Mouse (Mus musculus): ENCODE measurements around the gene Adam3. TPM values are rescaled to one million over a fixed set of nuclear protein-coding genes. Genes with fewer than 3 reads are reported as not detected.

Adam3 gene
- not detected in 2 replicates for total RNA-seq (2014; rRNA removed)
- 0.41 and 0.67 TPM in 2 replicates for polyA plus RNA-seq (2015; fragmentation: Nextera tagmentation; extraction: Ambion mirVana)

DNA sequence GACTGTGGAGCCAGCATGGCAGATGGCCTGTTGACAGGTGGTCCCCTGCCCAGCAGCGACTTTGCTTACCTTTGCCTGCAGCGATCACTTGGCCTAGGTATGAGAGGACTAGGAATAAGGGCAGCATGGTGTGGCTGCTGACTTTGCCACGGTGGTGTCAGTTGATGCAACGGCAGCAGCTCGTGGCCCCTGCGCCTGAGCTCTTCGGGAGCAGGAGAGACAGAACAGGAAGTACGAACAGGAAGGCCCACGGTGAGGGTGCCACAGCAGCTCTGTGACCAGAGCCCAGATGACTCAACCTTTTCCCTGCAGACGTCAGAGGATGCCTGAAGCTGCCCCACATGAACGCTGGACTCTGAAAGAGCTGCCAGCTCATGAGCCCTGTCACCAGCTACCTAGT, at the start of gene Adam3:
Adam3 (minus strand) TSS at position 223 of the 400 bp plus-strand sequence.
- Histone ChIP-seq H3K9ac (replicated peaks; ENCODE audit: low read length, poor library complexity, severe bottlenecking) (no peak within 1 kb of the TSS), H3K36me3 (ENCODE audit: insufficient read depth, low read length) (no peaks in the 10 kb centered on the region), H3K27ac (ENCODE audit: low read depth, low read length) (no peak within 1 kb of the TSS), H3K4me3 (ENCODE audit: low read depth, low read length) (no peak within 1 kb of the TSS), H3K27me3 (ENCODE audit: insufficient read depth, low read length) (no peaks in the 10 kb centered on the region), H3K9me3 (ENCODE audit: low read length) (no peaks in the 10 kb centered on the region), H3K4me1 (ENCODE audit: insufficient read depth, low read length) (no peaks in the 10 kb centered on the region), H3K4me2 (ENCODE audit: low read depth, low read length, poor library complexity, severe bottlenecking) (no peak within 1 kb of the TSS)
- ATAC-seq (ENCODE audit: low FRiP score) (no peak), DNase-seq (ENCODE audit: low spot score) (no peak)
- TF ChIP-seq CTCF (IDR thresholded peaks at IDR 0.05): no peak
- WGBS: 73% methylated on average over 11 of the region's 11 CpGs

DNA sequence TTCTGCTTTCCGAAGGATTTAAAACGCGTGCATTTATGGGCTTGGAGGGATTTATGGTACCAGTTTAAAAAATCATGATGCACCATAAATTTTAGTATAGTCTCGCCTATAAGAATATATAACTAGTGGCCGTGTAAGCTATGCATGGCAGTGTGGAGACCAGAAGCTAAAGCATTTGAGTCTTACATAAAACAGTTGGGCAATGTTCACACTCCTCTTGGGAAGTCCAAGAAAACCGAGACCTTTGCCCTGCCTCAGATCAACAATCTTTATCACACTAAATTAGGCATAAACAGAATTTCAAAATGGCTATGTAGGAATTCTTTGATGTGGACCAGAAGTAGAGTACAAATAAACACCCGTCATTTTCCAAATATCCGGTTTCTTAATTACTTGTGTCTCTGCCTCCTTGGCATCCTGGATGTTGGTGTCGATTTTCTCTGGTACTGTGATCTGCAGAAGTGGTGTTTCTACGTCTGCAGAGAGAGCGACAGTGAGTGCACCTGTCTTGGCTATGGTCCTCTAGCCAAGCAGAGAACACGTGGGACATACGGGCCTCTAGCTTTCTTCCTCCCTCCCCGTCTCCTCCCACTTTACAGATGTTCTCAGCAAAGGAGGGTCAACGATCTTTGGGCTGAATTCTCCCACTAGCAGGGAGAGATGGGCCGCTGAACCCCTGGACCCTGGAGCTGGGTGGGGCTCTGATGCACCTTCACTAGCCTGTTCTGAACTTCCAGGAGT, 596 bp downstream of the Adam3 start:
- no peaks in the 10 kb centered on the region for H3K9me3 ChIP-seq (ENCODE audit: low read length)
- H3K4me2 ChIP-seq (ENCODE audit: low read depth, low read length, poor library complexity, severe bottlenecking): no peak overlapping the region
- no peaks in the 10 kb centered on the region for H3K4me1 ChIP-seq (ENCODE audit: insufficient read depth, low read length)
- TF ChIP-seq CTCF (IDR thresholded peaks at IDR 0.05): no peak
- no peak for ATAC-seq (ENCODE audit: low FRiP score)
- no peak for DNase-seq (ENCODE audit: low spot score)
- no peak overlapping the region for H3K4me3 ChIP-seq (ENCODE audit: low read depth, low read length)
- no peak overlapping the region for H3K27ac ChIP-seq (ENCODE audit: low read depth, low read length)
- no peak overlapping the region for H3K9ac ChIP-seq (replicated peaks; ENCODE audit: low read length, poor library complexity, severe bottlenecking)
- no peaks in the 10 kb centered on the region for H3K36me3 ChIP-seq (ENCODE audit: insufficient read depth, low read length)
- H3K27me3 ChIP-seq (ENCODE audit: insufficient read depth, low read length): no peaks in the 10 kb centered on the region
- WGBS: 78% methylated on average over 16 of the region's 16 CpGs

Other genes with a start within 250 kb of the Adam3 start
- 0.52 and 0.77 TPM in 2 replicates for gene Adam5, start 98.5 kb upstream of the Adam3 start, total RNA-seq (2014; rRNA removed)
- 0.68 and 0.83 TPM in 2 replicates for gene Adam5, start 98.5 kb upstream of the Adam3 start, polyA plus RNA-seq (2015; fragmentation: Nextera tagmentation; extraction: Ambion mirVana)